Mouse (Mus musculus): ENCODE data around the gene Phf7. TPM values are rescaled to one million over a fixed set of nuclear protein-coding genes. Genes with fewer than 3 reads are reported as not detected.
A peak's percentile ranks its signal among the peaks of the same experiment; 100 is the strongest.

Phf7 gene
- polyA plus RNA-seq, 1 experiment from 2014 or later: 7.3 TPM

DNA sequence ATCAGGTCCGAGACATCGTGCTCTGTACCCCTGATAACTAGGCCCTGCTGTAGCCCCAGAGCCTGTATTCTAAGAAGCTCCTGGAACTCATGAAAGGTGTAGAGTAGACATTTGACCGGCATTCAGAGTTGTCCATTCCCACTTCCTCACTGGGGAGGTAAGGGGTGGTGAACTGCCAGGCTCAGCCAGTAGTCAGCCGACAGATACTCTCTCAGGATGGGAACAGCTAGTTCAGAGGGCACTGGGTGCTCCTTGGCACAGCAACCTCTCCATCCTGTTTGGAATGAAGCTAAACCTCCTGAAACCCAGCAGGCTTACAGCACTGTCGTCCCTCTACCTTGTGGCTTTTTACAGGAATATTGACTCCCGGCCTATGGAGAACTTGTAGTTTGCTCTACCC is 39.3 kb downstream of the Phf7 start:
- WGBS (ENCODE audit: insufficient replicate concordance): 72% methylated on average over 6 of the region's 6 CpGs
- DNase-seq: no peak
- no peak for ATAC-seq
- Histone ChIP-seq H3K4me1 (ENCODE audit: insufficient read depth) (peaks cover 40% of the 10 kb centered on the region), H3K27ac (ENCODE audit: low read depth) (no peak overlapping the region), H3K36me3 (replicated peaks; ENCODE audit: insufficient read depth, low read length) (no peaks in the 10 kb centered on the region), H3K4me2 (ENCODE audit: low read depth, low read length) (no peak overlapping the region), H3K9ac (replicated peaks) (no peak overlapping the region), H3K4me3 (ENCODE audit: low read depth, low read length) (no peak overlapping the region), H3K27me3 (ENCODE audit: insufficient read depth, low read length) (no peaks in the 10 kb centered on the region), H3K9me3 (ENCODE audit: low read length) (no peaks in the 10 kb centered on the region)
- TF ChIP-seq EP300 (IDR thresholded peaks at IDR 0.05; ENCODE audit: low read depth) (no peak), CTCF (IDR thresholded peaks at IDR 0.05; ENCODE audit: low read depth) (no peak)

DNA sequence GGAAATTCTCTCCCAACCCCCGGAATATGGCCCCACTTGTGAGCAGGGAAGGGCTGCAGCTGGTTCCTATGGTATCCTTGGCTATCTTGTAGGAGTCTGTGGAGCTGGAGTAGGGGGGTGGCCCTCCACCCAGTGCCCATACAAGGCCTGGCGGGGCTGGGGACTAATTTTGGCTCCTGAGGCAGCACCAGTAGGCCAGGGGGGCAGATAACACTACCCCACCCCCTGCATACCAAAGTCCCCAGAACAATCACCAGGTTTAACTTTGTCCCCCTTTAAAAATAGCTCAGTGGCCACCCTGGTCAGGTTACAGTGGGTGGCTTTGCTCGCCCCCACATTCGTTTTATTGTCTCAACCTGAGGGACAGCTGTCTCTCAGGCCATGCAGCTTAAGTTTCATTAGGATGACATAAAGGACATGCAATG is 42.0 kb downstream of the Phf7 start:
- no peaks in the 10 kb centered on the region for H3K9me3 ChIP-seq (ENCODE audit: low read length)
- peaks cover 46% of the 10 kb centered on the region for H3K4me1 ChIP-seq (ENCODE audit: insufficient read depth)
- DNase-seq: no peak
- H3K4me3 ChIP-seq (ENCODE audit: low read depth, low read length): no peak overlapping the region
- H3K27me3 ChIP-seq (ENCODE audit: insufficient read depth, low read length): no peaks in the 10 kb centered on the region
- no peak overlapping the region for H3K9ac ChIP-seq (replicated peaks)
- ATAC-seq: no peak
- TF ChIP-seq CTCF (IDR thresholded peaks at IDR 0.05; ENCODE audit: low read depth): no peak
- no peak for TF ChIP-seq EP300 (IDR thresholded peaks at IDR 0.05; ENCODE audit: low read depth)
- H3K4me2 ChIP-seq (ENCODE audit: low read depth, low read length): no peak overlapping the region
- H3K36me3 ChIP-seq (replicated peaks; ENCODE audit: insufficient read depth, low read length): peaks cover 2% of the 10 kb centered on the region
- 63% methylated on average over 4 of the region's 4 CpGs for WGBS (ENCODE audit: insufficient replicate concordance)
- no peak overlapping the region for H3K27ac ChIP-seq (ENCODE audit: low read depth)

DNA sequence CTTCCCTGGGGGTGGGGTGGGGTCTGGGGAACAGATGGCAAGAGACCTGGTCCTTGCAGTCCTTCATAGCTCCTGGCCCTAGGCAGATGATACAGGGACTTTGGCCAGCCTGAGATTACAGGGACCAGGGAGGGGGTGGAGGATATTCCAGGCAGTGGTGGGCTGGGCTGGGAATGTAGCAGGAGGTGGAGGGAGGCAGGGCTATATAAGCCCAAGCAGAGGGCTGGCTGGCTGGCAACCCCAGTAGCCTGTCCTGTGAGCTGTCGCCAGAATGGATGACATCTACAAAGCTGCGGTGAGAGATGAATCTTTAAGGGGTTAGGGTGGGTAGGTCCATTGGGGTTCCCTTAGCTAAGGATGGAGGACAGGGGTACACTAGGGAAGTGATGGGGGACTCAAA is 43.0 kb downstream of the Phf7 start, which contains the start of gene Tnnc1:
Tnnc1 (plus strand) TSS at position 229 of the 400 bp plus-strand sequence.
- no peaks in the 10 kb centered on the region for H3K27me3 ChIP-seq (ENCODE audit: insufficient read depth, low read length)
- no peaks in the 10 kb centered on the region for H3K9me3 ChIP-seq (ENCODE audit: low read length)
- DNase-seq (no peak), ATAC-seq (no peak)
- H3K4me1 ChIP-seq (ENCODE audit: insufficient read depth): peaks cover 40% of the 10 kb centered on the region
- peak within 1 kb of the TSS; percentile 83 for H3K4me3 ChIP-seq (ENCODE audit: low read depth, low read length)
- H3K27ac ChIP-seq (ENCODE audit: low read depth): peak within 1 kb of the TSS; percentile 95; the same call in 1 of the 2 replicates
- peaks cover 12% of the 10 kb centered on the region for H3K36me3 ChIP-seq (replicated peaks; ENCODE audit: insufficient read depth, low read length)
- peak within 1 kb of the TSS; percentile 89; the same call in 1 of the 2 replicates for H3K9ac ChIP-seq (replicated peaks)
- H3K4me2 ChIP-seq (ENCODE audit: low read depth, low read length): peak within 1 kb of the TSS; percentile 83
- 52% methylated on average over 2 of the region's 2 CpGs for WGBS (ENCODE audit: insufficient replicate concordance)
- TF ChIP-seq CTCF (IDR thresholded peaks at IDR 0.05; ENCODE audit: low read depth): no peak
- no peak for TF ChIP-seq EP300 (IDR thresholded peaks at IDR 0.05; ENCODE audit: low read depth)

GRCm38 (mm10) chr14:31207070-31207830 is 43.9 kb downstream of the Phf7 start:
- DNase-seq (no peak), ATAC-seq (peak; percentile 57)
- H3K27me3 ChIP-seq (ENCODE audit: insufficient read depth, low read length): no peaks in the 10 kb centered on the region
- no peaks in the 10 kb centered on the region for H3K9me3 ChIP-seq (ENCODE audit: low read length)
- H3K4me2 ChIP-seq (ENCODE audit: low read depth, low read length): peak overlapping the region; percentile 83
- H3K9ac ChIP-seq (replicated peaks): peak overlapping the region; percentile 89
- no peak for TF ChIP-seq CTCF (IDR thresholded peaks at IDR 0.05; ENCODE audit: low read depth)
- H3K4me3 ChIP-seq (ENCODE audit: low read depth, low read length): peak overlapping the region; percentile 83
- peaks cover 18% of the 10 kb centered on the region for H3K36me3 ChIP-seq (replicated peaks; ENCODE audit: insufficient read depth, low read length)
- 73% methylated on average over 13 of the region's 13 CpGs for WGBS (ENCODE audit: insufficient replicate concordance)
- H3K27ac ChIP-seq (ENCODE audit: low read depth): peak overlapping the region; percentile 95
- H3K4me1 ChIP-seq (ENCODE audit: insufficient read depth): peaks cover 35% of the 10 kb centered on the region

- peak overlapping the region; percentile 89 for H3K9ac ChIP-seq (replicated peaks)
- no peak for TF ChIP-seq EP300 (IDR thresholded peaks at IDR 0.05; ENCODE audit: low read depth)
- TF ChIP-seq CTCF (IDR thresholded peaks at IDR 0.05; ENCODE audit: low read depth): no peak
- peak overlapping the region; percentile 83 for H3K4me2 ChIP-seq (ENCODE audit: low read depth, low read length)
- H3K36me3 ChIP-seq (replicated peaks; ENCODE audit: insufficient read depth, low read length): peaks cover 25% of the 10 kb centered on the region
- peak overlapping the region; percentile 95 for H3K27ac ChIP-seq (ENCODE audit: low read depth)
- peaks cover 31% of the 10 kb centered on the region for H3K4me1 ChIP-seq (ENCODE audit: insufficient read depth)
- H3K4me3 ChIP-seq (ENCODE audit: low read depth, low read length): peak overlapping the region; percentile 83
- DNase-seq (peak; percentile 98), ATAC-seq (peak; percentile 78)
- H3K9me3 ChIP-seq (ENCODE audit: low read length): no peaks in the 10 kb centered on the region
- WGBS (ENCODE audit: insufficient replicate concordance): under 1% methylated on average over 30 of the region's 48 CpGs
- no peaks in the 10 kb centered on the region for H3K27me3 ChIP-seq (ENCODE audit: insufficient read depth, low read length)
Observed at GRCm38 (mm10) chr14:31206472-31206981, 44.6 kb downstream of the Phf7 start.

- peak overlapping the region; percentile 83 for H3K4me2 ChIP-seq (ENCODE audit: low read depth, low read length)
- H3K9ac ChIP-seq (replicated peaks): peak overlapping the region; percentile 89
- TF ChIP-seq EP300 (IDR thresholded peaks at IDR 0.05; ENCODE audit: low read depth): no peak
- TF ChIP-seq CTCF (IDR thresholded peaks at IDR 0.05; ENCODE audit: low read depth): no peak
- ATAC-seq: peak; percentile 35
- H3K27ac ChIP-seq (ENCODE audit: low read depth): peak overlapping the region; percentile 95
- H3K36me3 ChIP-seq (replicated peaks; ENCODE audit: insufficient read depth, low read length): peaks cover 28% of the 10 kb centered on the region
- no peaks in the 10 kb centered on the region for H3K9me3 ChIP-seq (ENCODE audit: low read length)
- under 1% methylated on average over 39 of the region's 39 CpGs for WGBS (ENCODE audit: insufficient replicate concordance)
- H3K4me1 ChIP-seq (ENCODE audit: insufficient read depth): peaks cover 31% of the 10 kb centered on the region
- DNase-seq: peak; percentile 66
- H3K27me3 ChIP-seq (ENCODE audit: insufficient read depth, low read length): no peaks in the 10 kb centered on the region
- H3K4me3 ChIP-seq (ENCODE audit: low read depth, low read length): peak overlapping the region; percentile 83
Observed at GRCm38 (mm10) chr14:31205562-31206467, 45.3 kb downstream of the Phf7 start.

All from liver, postnatal 0 days (tissue).